Mouse (Mus musculus) heart, adult 9 months (tissue): Measurements from ENCODE around the gene Gaa.
"Not testable (repeated sequence)": the region's sequence is repeated elsewhere in the genome, so short reads cannot be mapped to it uniquely, and the experiment has no call there.

Experiments
- DNase-seq, 2 experiments: peaks; one replicate each; pipeline ENCODE4 v3.0.0; 2022; ENCODE audit warnings: low spot score in 2 of 2

Gaa gene

DNA sequence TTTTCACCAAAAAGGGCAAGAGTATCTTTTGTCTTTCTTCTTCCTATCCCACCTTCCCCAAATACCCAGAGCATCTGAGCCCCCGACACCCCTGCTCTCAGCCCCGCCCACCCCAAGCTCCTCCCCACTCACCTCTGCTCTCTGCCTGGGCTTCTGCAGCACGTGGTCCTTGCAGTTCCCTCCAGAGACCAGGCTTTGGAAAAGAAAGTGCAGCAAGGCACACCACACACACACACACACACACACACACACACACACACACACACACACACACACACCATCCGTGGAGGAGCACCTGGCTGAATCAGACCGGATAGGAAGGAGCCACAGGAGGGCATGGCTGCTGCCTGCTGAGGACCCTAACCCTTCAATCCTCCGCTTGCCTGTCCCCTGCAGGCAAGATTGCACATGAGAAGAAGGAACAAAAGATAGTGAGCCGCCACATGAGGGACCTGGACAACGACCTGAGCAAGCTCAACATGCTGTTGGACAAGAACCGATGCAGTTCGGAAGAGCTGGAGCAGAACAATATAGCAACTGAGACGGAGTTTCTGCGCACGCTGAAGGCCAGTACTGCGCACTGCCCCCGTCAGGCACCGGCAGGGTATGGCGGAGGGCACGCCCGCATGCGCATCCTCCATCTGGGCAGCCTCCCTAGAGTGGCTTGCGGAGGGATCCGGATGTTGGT is 14.7 kb upstream of the Gaa start:
- DNase-seq = no peak

DNA sequence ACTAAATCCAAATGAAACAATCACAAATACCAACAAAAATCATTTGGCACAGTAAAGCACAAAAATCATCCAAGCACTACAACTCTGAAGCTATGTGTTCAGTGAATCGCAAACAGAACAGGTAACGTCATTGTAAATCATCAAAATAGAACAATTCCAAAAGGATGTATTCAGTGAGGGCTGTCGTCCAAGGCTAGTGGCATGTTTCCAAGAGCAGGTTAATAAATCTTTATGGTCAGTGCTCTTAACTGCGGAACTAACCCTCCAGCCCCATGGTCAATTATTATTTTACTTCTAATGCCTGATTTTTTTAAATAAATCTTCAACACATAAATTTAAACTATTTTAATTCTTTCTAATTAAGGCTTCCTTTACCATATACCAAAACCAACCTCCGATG is 11.1 kb upstream of the Gaa start:
- not testable (repeated sequence) for DNase-seq

DNA sequence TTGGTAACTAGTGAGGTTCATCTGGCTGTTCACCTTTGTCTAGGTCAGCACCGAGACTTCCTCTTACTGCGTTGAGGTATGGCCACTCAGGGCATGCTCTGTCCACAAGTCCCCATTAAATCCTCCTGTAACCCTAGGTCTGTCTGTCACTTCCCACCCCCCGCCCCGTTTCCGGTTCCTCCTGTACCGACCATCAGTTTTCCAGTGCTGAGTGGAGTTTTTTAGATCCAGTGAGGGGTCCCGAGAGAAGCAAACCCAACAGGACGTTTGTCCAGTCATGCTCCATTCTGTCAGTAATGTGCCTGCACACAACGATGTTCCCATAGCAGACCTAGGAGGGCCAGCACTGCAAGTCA is 9.5 kb upstream of the Gaa start:
- no peak for DNase-seq

DNA sequence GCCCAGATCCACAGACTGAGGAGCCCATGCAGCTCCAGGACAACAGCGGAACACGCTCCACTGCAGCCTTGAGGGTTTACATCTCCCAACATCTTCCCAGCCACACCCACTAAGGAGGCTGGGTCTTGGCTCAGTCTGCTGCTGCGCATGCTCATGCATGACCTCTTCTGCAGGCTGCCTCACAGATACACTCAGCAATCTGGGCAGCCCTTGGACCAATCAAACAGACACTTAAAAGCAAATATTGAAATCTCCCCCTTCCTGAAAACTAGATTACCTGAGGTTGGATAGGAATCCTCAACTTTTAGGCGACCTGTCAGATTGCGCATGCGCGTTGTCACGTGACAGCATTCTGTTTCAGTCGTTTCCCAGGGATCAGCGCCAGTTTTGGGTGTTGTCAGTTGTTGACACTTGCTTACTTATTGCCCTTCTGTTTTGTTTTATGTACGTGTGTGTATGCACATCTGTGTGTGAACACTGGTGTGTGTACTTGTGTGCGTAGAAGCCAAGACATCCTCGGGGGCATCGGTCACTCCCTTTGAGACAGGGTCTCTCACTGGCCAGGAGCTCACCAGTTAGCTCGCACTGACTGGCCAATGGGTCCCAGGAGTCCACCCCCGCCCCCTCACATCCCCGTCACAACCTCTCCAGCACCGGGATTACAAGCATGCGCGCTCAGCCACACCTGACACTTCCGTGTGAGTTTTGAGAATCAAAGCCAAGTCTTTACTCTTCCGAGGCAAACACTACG is 8.9 kb upstream of the Gaa start:
- DNase-seq = peak; percentile 71 to 81

DNA sequence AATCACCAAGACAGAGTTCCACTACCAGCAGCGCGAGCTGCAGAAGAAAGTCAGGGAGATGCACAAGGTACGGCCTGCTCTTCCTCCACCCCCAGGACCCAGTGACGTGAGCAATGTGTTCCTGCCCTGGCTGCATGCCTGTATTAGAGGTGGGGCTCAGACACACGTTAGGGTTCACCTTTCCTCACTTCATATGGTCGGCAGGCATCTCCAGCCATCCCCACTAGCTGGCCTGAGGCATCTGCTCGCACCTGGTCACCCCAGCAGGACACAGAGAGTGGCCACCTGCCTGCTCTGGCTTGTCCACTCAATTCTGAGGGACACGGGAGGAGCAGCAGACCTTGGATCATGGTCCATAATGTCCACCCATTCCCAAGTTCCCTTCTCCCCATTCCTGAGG is 7.7 kb upstream of the Gaa start:
- DNase-seq = no peak

DNA sequence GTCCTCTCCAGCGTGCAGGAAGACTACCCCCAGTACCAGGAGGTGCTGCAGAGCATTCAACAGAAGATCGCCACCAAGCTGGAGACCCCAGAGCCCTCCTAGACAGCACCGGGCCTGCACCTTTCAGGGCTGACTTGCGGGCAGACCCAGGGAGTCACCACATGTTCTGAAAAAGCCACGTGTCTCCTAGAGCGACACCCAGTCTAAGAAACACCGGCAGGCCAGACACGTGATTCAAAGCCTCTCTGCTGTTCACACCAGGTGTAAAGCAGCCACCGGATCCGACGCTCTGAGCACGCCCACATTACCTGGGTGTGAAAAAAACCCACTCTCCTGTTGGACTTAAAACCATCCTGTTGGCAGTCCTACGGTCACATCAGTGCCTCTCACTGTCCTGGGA is 3.3 kb upstream of the Gaa start:
- no peak for DNase-seq

DNA sequence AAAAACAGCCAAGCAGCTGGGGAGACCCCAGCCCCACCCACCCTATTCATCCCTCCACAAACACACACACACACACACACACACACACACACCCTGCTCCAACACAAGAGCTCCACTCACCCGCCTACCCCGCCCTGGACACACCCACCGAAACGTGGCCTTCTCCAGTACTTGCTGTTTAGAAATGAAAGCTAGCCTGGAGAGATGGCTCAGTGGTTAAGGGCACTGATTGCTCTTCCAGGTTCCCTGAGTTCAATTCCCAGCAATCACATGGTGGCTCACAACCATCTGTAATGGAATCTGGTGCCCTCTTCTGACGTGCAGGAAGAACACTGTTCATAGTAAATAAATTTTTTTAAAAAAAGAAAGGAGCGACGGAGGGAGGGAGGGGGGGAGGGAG is 1.9 kb upstream of the Gaa start:
- DNase-seq = no peak

DNA sequence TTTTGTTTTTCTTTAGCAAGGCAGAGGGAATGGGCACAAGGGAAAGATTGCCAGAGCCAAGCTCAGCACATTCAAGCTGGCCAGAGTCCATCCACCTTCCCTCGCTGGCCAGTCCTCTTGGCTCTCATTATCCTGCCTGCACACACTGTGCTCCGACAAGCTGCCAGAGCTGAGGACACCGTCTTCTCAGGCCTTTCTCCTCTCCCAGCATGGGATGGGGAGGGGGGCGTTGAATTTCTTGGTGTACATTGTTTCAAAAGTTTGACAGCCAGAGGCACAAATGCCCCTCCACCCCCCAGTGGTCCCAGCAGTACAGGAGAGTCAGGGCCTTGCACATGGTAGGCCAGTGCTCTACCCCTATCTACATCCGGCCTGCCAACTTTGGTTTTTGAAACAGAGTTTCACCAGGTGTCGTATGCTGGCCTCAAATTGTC is 429 bp upstream of the Gaa start:
- DNase-seq = peak; percentile 41 to 47

DNA sequence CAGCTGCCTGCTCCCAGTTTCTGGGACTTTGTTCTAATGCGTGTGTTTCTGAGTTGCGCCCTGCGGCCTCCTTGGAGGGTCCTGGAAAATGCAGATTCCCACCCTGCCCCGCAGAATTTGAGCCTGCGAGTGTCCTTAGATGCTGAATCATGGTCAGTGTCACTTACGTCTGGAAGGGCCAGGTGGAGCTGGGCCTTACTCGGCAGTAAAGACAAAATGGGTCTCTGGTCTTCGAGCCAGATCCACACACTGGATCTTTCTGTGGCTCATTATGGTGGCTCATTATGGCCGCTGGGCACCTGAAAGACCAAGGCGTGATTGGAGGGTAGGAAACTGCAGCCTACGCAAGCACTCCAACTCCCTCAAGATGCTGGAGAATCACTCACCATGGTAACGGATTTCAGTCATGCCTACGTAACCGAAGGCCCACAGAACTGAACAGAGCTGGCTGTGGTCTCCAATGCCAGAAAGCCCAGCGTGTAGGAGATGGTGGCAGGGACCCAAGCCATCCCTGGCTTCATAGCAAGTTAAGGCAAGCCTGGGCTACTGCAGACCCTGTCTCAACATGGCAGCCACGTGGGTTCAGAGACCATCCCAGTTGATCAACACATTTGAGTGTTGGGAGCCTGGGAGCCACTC is 989 bp downstream of the Gaa start:
- no peak for DNase-seq

DNA sequence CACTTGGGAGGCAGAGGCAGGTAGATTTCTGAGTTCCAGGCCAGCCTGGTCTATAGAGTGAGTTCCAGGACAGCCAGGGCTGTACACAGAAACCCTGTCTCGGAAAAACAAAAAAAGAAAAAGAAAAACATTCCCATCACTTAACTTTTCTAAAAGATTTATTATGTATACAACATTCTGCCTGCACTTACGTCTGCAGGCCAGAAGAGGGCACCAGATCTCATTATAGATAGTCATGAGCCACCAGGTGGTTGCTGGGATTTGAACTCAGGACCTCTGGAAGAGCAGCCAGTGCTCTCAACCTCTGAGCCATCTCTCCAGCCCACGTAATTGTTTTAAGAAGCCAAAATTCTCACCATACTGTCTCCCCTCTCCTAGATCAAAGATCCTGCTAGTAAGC is 4.8 kb downstream of the Gaa start:
- not testable (repeated sequence) for DNase-seq

DNA sequence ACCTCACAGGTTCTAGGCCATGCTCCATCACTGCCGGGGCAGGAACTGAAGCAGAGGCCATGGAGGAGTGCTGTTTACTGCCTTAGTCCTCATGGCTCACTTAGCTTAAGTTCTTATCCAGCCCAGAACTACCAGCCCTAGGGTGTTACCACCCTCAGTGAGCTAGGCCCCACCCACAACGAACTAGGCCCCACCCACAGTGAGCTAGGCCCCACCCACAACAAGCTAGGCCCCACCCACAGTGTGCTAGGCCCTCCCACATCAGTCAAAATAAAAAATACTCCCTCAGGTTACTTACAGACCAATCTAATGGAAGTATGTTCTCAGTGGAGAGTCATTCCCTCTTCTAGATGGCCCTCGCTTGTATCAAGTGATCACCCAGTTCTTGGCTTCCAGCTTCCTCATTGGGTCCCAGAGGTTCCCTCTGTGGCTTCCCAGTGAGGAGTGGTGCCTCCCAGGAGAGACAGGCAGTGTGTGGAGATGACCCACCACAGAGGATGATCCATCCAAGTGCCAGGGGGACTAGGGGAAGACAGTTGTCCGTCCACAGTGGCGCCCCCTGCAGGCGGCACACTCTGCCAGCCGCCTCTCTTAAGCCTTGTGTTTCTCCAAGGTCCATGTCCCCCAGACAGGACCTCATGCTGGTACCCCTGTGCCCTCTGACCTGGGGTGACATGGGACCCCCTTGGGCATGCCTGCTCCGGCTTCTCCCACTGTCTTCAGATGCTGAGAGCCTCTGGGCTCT is 5.7 kb downstream of the Gaa start:
- no peak for DNase-seq

DNA sequence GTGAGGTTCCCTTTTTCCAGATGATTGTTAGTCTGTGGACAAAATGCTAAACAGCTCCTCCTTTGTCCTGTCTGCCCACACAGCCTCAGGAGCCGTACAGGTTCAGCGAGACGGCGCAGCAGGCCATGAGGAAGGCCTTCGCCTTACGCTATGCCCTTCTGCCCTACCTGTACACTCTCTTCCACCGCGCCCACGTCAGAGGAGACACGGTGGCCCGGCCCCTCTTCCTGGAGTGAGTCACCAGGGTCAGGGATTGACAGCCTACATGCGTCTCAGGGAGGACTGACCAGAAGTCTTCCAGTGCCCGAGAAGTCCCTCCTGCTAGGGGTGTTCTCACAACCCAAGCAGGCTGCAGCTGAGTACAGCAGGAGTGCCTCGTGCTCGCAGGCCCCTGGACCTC is 13.3 kb downstream of the Gaa start:
- no peak for DNase-seq

DNA sequence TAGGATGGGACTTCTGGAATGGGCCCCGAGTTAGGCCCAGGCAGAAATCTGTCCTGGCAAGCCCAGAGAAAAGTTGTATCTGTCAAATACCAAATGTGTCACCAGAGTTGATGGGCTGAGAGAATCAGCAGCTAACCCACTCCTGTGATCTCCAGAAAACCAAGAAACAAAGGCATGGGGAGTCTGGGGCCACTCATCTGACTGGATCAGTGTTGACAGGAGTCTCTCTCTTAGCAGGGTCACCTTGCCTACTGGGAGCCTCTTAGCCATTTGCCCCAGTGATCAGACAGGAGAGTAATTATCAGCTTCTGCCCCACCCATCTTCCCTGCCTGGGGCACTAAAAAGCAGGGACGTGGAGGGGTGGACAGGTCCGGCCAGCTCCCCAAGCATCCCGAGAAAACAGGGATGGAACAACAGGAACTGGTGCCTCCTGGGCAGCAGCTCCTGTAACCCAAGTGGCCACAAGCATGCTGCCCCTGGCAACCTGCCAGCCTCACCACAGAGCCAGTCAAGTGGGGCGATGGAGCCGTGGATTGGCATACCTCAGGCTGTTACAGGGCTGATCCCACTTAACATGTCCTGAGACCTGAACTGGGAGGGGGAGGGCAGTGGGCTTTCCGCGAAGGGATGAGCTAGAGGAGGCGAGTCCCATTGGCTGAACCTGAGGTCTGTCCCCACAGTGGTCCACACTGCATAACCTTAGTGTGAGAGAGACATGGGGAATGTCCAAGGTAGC is 18.3 kb downstream of the Gaa start:
- no peak for DNase-seq

DNA sequence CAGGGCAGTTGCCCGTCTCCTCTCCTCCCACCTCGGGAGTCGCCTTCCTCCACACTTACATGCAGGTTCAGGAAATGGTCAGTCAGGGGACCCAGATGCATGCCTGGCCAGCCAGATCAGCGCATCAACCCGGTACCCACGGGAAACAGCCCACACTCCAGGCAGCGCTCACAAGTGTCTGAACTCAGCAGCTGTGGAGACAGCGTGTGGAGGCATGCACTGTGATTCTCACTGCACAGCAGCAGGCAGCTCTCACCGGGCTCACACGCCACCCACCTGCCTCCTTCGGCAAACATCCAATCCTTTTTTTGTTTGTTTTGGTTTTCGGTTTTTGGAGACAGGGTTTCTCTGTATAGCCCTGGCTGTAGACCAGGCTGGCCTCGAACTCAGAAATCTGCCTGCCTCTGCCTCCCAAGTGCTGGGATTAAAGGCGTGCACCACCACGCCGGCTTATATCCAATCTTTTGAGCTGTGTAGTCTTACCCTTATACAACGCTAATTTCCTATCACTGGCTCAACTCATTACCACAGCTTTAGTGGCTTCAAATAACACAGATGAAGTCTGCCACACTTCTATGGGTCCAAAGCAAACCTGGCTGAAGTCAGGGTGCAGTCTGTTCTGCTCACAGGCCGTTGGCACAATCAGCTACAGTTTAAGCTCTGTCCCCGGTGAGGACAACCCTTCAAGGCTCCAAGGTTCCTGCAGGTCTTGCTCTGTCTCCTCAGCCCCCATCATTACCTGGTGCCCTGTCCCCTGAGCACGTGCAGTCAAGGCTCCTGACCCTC is 19.7 kb downstream of the Gaa start:
- DNase-seq = no peak

DNA sequence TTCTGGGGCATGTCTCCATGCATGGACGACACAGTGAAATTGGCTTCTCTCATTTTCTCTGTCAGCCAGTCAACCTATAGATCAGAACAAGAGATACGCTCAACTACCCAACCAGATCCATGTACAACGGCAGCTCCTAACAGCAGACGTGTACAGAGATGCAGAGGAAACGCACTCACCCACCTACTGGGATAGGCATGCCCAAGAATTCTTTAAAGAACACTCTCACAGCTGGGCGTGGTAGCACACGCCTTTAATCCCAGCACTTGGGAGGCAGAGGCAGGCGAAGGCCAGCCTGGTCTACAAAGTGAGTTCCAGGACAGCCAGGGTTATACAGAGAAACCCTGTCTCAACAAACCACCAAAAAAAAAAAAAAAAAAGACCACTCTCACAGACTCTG is 25.2 kb downstream of the Gaa start:
- DNase-seq = not testable (repeated sequence)

DNA sequence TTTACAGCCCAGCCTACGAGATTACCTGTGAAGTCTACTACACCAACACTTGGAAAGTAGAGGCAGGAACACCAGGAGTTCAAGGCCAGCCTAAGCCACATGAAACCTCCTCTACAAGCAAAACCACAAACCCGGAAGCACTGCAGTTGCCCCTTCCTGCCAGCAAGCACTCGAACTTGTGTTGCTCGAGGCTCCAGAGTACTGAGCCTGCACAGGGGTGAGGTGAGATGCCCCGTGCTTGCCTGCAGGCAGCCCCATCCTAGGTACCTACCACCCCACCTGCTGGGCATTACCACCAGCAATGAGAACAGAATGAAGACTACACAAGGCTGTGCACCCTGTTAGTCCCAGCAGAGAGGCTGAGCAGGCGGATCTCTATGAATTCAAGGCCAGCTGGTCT is 30.3 kb downstream of the Gaa start:
- DNase-seq = no peak

DNA sequence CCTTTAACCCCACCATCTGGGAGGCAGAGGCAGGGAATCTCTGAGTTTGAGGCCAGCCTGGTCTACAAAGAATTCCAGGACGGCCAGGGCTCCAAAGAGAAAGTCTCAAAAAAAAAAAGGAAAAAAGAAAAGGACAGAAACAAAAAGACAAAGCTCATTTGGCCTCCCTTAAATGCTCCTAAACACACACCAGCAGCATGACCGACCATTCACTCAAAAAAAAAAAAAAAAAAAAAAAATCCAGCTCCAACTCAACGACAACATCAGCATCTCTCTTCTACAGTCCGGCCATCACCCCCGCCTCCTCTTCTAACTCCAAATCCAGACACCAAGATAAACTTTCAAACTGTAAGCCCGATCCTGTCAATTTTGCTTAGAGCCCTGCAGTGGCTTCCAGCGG is 31.2 kb downstream of the Gaa start:
- no peak for DNase-seq

DNA sequence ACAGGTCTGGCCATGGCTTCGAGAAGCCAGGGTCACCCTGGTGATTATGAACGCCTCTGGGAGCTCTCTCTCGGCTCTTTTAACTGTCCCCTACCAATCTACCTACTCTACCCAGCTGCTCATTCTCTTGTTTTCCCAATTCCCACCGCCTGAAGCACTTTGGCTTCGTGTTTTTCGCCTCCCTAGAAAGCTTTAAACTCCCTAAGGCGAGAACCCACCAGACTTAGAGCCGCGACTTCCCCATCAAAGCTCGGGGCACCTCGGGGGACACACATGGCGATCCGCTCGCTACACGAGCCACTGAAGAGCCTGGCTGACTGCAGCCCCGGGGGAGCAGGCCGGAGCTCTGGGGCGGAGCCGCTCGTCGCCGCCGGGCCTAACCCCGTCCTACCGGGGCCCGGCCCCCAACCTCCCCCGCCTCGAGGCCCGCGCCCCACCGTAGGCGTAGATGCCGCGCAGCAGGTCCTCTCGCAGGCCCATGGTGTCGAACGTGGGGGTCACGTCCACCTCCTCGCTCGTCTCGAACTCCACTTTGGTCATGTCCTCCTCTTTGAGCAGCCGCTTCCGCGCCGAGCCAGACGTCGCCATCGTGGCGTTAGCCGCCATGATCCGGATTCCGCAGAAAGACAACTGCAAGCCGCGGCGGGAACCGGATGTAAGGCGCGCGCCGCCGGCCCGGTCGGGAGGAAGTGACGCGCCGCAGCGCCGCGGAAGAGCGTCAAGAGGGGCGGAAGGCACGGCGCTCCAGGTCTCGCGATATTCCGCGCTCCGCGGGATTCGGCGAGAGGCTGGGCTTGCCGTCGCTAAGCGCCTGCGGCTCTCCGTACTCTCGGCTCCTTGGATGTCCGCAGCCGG is 31.9 kb downstream of the Gaa start, which contains the start of gene Eif4a3:
Eif4a3 (minus strand) TSS at position 699 of the 855 bp plus-strand sequence.
- peak; percentile 86 to 92 for DNase-seq

DNA sequence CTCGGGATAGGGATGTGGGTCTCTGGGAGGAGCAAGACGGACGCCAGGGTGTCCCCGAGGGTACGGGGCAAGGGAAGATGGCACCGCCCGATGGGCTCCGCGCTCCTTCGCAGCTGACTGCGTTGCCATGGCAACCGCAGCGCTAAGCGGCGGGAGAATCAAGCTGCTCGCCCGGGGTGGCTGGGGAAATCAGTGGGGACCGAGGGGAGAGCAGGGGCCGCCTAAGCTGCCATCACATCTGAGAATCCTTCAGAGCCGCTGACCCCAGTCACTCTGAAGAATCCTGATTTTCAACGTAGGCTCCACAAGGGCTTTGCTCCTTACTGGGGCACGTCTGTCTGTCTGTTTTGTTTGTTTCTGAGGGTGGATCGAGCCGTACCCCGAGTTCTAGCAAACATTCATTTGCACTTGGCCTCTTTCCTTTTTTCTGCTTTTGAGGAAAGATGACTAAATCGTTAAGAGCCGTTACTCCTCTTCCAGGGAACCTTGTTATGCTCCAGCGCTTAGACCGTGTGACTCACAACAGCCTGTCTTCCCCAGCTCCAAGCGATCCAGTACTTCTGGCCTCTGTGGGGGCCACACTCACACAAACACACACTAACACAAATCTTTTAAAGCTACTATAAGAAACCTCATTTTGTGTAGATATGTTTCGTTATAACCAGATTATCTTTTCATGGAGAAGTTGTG is 32.7 kb downstream of the Gaa start:
- no peak for DNase-seq
